Mouse (Mus musculus) ES-Bruce4 (cell line): Measurements from ENCODE around the gene Pdap1. TPM values are rescaled to one million over a fixed set of nuclear protein-coding genes. Genes with fewer than 3 reads are reported as not detected.

Source experiments
- H3K27ac ChIP-seq: 2 replicates; pipeline ENCODE4 v1.5.1; 2012; ENCODE audit warnings: low read length, inconsistent platforms; ENCODE audit not compliant: insufficient read depth
- H3K27me3 ChIP-seq: 2 replicates; pipeline ENCODE4 v1.6.1; 2012; ENCODE audit warnings: mild to moderate bottlenecking, low read length, inconsistent platforms; ENCODE audit not compliant: control insufficient read depth, poor library complexity, insufficient read depth, severe bottlenecking
- H3K36me3 ChIP-seq: 2 replicates; pipeline ENCODE4 v1.6.1; 2012; ENCODE audit warnings: inconsistent platforms, mild to moderate bottlenecking, low read length, moderate library complexity; ENCODE audit not compliant: control insufficient read depth, poor library complexity, insufficient read depth, severe bottlenecking
- H3K4me1 ChIP-seq: one replicate; pipeline ENCODE4 v1.8.1; 2011; ENCODE audit warnings: low read length; ENCODE audit not compliant: control insufficient read depth, insufficient read depth
- H3K4me3 ChIP-seq: 2 replicates; pipeline ENCODE4 v1.5.1; 2011; ENCODE audit warnings: low read depth, mild to moderate bottlenecking, low read length
- H3K9ac ChIP-seq: 2 replicates; pipeline ENCODE4 v1.6.1; 2012; ENCODE audit warnings: low read depth, mild to moderate bottlenecking, inconsistent platforms; ENCODE audit not compliant: poor library complexity, severe bottlenecking
- H3K9me3 ChIP-seq: replicated peaks from 2 replicates; pipeline ENCODE4 v1.6.1; 2012; ENCODE audit warnings: mild to moderate bottlenecking, low read length, inconsistent platforms; ENCODE audit not compliant: control insufficient read depth, poor library complexity, insufficient read depth, severe bottlenecking
- CTCF ChIP-seq: IDR thresholded peaks from one replicate; pipeline ENCODE4 v1.8.1; 2011; ENCODE audit warnings: low read depth, low read length
- EP300 ChIP-seq: IDR thresholded peaks from 2 replicates; pipeline ENCODE4 v1.6.1; 2011; ENCODE audit warnings: low read depth, low read length; ENCODE audit not compliant: insufficient read depth
- POLR2A ChIP-seq: IDR thresholded peaks from one replicate; pipeline ENCODE4 v1.8.1; 2011; ENCODE audit warnings: low read length; ENCODE audit not compliant: insufficient read depth
- polyA plus RNA-seq: library from polyadenylated mRNA; stranded (reverse); fragments of >200 nt; gene quantifications from 2 replicates; pipeline ENCODE4 v1.2.4, GENCODE M21; 2011; ENCODE audit warnings: low read depth; ENCODE audit not compliant: missing spikeins, insufficient read depth, insufficient read length

Pdap1 gene
- polyA plus RNA-seq, 1 experiment: 229 TPM

GRCm38 (mm10) chr5:145129124-145129523 lies 10.9 kb downstream of the Pdap1 start:
- no peaks in the 10 kb centered on the region for H3K27me3 ChIP-seq
- H3K4me1 ChIP-seq: no peaks in the 10 kb centered on the region
- TF ChIP-seq POLR2A: no peak
- no peak for TF ChIP-seq EP300
- TF ChIP-seq CTCF: no peak
- H3K36me3 ChIP-seq: peaks cover 67% of the 10 kb centered on the region
- no peak overlapping the region for H3K9ac ChIP-seq
- H3K27ac ChIP-seq: no peak overlapping the region
- no peak overlapping the region for H3K4me3 ChIP-seq
- no peaks in the 10 kb centered on the region for H3K9me3 ChIP-seq

- TF ChIP-seq POLR2A (no peak), CTCF (no peak), EP300 (no peak)
- peaks cover 49% of the 10 kb centered on the region for H3K36me3 ChIP-seq
- no peaks in the 10 kb centered on the region for H3K9me3 ChIP-seq
- H3K4me1 ChIP-seq: no peaks in the 10 kb centered on the region
- no peak overlapping the region for H3K27ac ChIP-seq
- H3K9ac ChIP-seq: no peak overlapping the region
- no peaks in the 10 kb centered on the region for H3K27me3 ChIP-seq
- no peak overlapping the region for H3K4me3 ChIP-seq
These were observed 13.5 kb downstream of the Pdap1 start for GRCm38 (mm10) chr5:145126580-145126979.

GRCm38 (mm10) chr5:145123396-145123795 lies 16.6 kb downstream of the Pdap1 start:
- no peak overlapping the region for H3K27ac ChIP-seq
- H3K9ac ChIP-seq: no peak overlapping the region
- H3K36me3 ChIP-seq: peaks cover 22% of the 10 kb centered on the region
- H3K27me3 ChIP-seq: no peaks in the 10 kb centered on the region
- no peaks in the 10 kb centered on the region for H3K4me1 ChIP-seq
- no peak for TF ChIP-seq CTCF
- TF ChIP-seq POLR2A: no peak
- no peak for TF ChIP-seq EP300
- no peak overlapping the region for H3K4me3 ChIP-seq
- no peaks in the 10 kb centered on the region for H3K9me3 ChIP-seq

DNA sequence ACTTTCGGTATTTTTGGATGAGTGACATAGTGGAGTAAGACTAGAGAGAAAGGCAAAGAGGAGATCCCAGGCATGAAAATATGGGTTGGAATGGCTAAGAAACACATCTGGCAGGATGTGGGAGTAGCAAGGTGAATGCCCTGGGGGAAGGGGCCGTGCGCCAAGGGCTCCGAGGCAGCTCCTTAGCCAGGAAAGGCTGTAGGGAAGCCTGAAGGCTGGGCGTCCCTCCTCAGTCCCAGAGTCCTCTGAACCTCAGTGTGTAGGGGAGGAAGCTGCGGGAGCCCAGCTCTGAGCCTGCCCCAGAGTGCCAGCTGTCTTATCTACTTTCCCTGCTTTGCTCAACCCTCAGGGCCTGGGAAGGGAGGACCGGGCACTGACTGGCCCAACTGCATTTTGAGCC lies 19.1 kb downstream of the Pdap1 start:
- no peaks in the 10 kb centered on the region for H3K9me3 ChIP-seq
- peaks cover 6% of the 10 kb centered on the region; the same call in 1 of the 2 replicates for H3K36me3 ChIP-seq
- H3K4me3 ChIP-seq: no peak overlapping the region
- TF ChIP-seq POLR2A (no peak), CTCF (no peak), EP300 (no peak)
- H3K4me1 ChIP-seq: no peaks in the 10 kb centered on the region
- no peak overlapping the region for H3K9ac ChIP-seq
- no peak overlapping the region for H3K27ac ChIP-seq
- H3K27me3 ChIP-seq: no peaks in the 10 kb centered on the region

DNA sequence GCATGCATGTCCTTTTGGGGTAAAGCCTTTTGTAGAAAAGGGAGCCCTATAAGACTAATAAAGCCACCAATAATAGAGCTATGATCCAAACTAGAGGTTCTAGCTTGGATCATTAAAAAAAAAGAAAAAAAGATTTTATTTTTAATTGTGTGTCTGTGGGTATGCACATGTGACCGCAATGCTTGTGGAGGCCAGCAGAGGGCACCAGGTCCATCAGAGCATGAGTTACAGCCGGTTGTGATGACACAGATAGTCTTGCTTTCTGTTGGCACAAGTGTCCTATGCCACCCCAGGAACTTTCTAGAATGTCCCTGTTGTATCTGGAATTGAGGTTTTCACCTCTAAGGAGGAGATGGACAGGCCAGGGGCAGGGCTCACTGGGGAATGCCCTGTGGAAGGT lies 20.7 kb downstream of the Pdap1 start:
- Histone ChIP-seq H3K36me3 (no peaks in the 10 kb centered on the region), H3K9me3 (no peaks in the 10 kb centered on the region), H3K4me3 (no peak overlapping the region), H3K9ac (no peak overlapping the region), H3K27me3 (no peaks in the 10 kb centered on the region), H3K27ac (no peak overlapping the region), H3K4me1 (no peaks in the 10 kb centered on the region)
- TF ChIP-seq POLR2A: no peak
- no peak for TF ChIP-seq EP300
- peak; percentile 73 for TF ChIP-seq CTCF

GRCm38 (mm10) chr5:145118461-145118860 lies 21.6 kb downstream of the Pdap1 start:
- Histone ChIP-seq H3K36me3 (no peaks in the 10 kb centered on the region), H3K4me1 (no peaks in the 10 kb centered on the region), H3K9ac (no peak overlapping the region), H3K27me3 (no peaks in the 10 kb centered on the region), H3K4me3 (no peak overlapping the region), H3K27ac (no peak overlapping the region), H3K9me3 (no peaks in the 10 kb centered on the region)
- TF ChIP-seq EP300: no peak
- no peak for TF ChIP-seq CTCF
- no peak for TF ChIP-seq POLR2A
